Mouse (Mus musculus) kidney, postnatal 10 days (tissue): ENCODE results near the gene Cfl1.

Experiments
- DNase-seq: peaks from one replicate; pipeline ENCODE4 v3.0.0; 2021; ENCODE audit warnings: mixed read lengths

Cfl1 gene

GRCm38 (mm10) chr19:5490313-5490897 lies at the start of gene Cfl1:
Gene Cfl1 (plus strand): TSS chr19:5490455.
- DNase-seq: peak; percentile 97

- DNase-seq: no peak
These were observed 45.8 kb upstream of the Cfl1 start for GRCm38 (mm10) chr19:5444371-5444908.

DNA sequence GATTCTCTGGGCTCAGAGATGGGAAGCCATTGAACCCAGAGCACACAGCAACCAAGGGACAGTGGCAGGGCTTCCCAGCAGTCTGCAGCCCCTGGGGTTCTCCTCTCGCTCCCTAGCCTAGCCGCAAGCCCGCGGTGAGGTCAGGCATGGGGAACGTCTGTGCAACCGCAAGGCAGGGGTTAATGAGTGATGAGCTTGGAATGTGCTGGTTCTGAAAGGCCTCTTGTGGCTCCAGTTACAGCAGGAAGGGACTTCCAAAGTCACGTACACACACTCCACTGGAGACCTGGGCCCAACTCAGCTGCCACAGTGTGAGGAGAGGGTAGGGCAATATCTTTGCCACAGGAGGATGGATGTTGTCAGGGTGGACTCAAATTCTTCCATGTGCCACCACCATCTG lies 45.3 kb upstream of the Cfl1 start:
- DNase-seq: no peak

GRCm38 (mm10) chr19:5445747-5446146 lies 44.5 kb upstream of the Cfl1 start:
- DNase-seq: no peak

DNA sequence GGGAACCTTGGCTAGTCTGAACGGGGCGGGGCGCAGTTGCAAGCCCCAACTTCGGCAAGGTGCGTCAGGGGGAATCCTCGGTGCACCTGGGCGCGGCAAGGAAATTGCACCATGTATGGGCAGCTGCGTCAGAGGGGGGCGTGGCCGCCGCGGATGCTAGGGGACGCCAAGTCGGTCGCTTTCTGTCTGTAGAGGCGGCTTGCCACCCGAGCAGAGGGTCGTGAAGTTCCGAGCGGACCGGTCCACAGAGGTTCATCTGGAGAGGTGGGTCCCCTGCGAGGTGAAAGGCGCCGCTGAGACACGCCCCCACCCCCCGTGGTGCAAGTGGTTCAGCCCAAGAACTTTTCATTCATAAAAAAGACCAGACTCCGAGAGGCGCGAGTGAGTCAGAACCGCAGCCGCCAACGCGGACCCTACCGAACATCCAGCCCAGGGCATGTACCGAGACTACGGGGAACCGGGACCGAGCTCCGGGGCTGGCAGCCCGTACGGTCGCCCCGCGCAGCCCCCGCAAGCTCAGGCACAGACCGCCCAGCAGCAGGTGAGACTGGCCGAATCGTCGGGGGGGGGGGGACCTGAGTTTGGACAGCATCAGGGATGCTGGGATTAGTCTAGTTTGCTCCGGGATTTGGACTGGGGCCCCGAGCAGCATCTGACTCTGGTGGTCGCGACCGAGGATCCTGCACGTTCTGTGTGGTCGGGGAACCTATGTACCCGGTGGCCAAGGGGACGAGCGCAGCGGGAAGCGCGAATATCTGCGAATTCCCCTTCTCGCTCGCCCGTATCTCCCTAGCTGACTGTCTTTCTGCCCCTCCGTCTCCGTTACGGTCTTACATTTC lies 42.5 kb upstream of the Cfl1 start, which contains the start of gene Fosl1:
Fosl1 (plus strand) TSS at position 33 of the 839 bp plus-strand sequence.
- peak; percentile 85 for DNase-seq

DNA sequence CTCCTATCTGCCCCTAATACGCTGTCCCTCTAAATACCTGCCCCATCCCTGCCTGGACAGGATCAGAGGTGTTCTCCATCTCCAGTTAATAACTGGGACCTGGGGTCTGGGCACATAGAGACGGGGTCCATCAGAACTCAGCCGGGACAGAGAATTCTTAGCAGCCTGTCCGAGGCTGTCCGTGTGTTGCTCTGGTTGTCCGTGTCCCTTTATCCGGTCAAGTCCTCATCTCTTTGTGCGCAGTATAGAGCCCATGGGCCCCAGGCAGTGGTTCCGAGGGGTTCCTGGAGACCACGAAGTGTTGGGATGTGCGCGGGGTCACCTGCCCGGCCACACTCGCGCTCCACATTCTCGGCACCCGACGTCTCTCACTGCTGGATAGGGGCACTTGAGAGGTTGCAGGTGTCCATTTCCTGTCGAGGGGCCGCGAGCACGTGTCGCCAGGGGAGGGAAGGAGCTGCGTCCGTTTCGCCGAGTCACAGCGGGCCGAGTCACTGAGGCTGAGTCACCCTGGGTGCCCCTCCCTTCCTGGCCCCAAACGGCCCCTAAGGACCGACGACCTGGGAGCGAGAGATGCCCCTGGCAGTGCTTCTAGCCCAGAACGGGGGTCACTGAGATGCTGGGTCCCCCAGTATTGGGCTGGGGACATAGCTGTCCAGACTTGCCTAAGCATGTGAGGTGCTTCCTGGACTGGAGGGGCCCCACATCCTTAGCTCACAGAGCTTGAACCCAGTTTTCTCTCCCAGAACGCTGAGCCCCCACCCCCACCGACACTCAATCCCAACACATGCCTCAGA lies 41.7 kb upstream of the Cfl1 start:
- DNase-seq: no peak

DNA sequence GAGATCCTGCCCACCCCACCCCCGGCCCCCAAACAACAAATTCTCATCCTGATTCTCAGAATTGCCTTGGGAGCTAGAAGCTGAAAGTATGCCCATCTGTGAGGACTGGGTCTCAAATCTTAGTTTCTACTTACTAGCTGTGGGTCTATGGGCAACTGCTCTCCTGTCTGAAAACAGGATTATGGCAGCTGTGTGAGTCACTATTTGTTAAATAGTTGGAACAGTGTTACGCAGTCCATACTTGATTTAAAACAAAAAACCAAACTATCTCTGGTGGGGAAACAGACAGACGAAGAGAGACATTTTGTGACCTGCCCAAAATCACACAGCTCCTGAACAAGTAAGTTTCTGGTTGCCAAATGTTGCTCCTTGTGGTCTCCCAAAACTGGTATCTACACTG lies 40.6 kb upstream of the Cfl1 start:
- DNase-seq: no peak

DNA sequence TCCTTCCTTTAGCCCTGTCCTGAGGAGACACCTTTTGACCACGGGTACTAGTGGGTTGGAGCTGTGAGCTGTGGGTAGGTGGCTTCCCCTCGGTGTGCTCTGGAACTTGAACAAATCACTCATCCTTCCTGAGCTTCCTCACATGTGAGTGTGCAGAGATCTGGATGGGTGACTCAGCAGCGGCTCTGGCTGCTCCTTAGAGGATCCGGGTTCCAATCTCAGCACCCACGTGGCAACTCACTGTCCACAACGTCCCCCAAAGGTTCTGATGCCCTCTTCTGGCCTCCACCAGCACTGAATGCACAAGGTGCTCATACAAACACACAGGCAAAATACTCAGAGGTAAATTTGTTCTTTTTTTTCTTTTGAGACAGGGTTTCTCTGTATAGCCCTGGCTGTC lies 38.5 kb upstream of the Cfl1 start:
- no peak for DNase-seq

DNA sequence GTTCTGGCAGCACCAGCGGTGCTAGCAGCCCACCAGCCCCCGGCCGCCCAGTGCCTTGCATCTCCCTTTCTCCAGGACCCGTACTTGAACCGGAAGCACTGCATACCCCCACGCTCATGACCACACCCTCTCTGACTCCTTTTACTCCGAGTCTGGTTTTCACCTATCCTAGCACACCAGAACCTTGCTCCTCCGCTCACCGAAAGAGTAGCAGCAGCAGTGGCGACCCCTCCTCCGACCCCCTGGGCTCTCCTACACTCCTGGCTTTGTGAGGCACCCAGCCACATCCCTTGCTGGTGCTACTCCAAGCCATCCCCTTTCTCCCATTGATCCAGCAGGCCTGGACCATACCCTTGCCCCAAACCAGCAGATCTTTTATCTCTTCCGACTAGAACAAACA lies 35.2 kb upstream of the Cfl1 start:
- no peak for DNase-seq

DNA sequence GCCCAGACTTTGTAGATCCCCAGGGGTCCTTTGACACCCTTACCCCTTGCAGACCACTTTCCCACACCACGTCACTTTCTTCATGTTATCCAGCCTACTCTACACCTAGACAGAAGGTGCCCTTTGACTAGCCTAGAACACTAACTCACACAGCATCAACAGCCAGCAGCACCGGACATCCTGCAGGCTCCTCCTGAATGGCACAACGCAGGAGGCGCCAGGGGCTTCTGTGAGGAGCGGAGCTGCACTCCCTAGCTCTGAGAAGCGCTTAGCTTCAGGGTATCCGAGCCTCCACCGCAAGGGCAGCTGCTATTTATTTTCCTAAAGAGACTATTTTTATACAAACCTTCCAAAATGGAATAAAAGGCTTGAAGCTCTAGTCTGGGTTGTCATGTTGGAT lies 34.7 kb upstream of the Cfl1 start:
- DNase-seq: no peak

DNA sequence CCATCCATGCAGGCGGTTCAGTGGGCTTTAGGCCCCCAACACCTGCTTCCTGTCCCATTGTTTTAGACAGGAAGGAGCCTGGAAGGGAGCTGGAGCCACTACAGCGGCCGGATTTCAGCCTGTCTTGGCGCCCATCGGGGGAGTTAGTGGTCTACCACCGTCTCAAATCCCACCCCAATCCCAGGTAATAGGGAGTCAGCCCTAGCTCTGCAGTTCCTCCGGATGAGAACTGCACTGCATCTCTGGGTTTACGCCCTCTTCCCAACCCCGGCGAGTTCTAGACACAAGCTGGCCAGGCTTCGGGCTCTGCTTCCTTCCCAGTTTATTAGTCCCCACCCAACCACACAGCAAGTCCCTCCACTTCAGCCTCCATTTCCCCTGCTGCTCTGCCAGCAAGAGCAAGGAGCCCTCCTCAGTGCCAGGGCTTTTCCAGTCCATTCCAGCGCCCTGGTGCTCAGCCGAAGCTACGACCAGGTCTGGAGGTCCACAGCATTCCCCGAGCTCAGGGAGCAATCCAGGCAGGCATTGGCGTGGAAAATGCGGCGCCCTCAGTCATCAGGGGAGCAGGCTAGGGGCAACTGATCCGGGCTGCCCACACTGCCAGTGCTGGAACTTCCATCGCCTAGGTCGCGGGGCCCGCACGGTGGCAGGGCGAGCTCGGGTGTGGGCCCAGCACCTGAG lies 33.9 kb upstream of the Cfl1 start:
- DNase-seq: peak; percentile 67

GRCm38 (mm10) chr19:5456922-5457745 lies 33.1 kb upstream of the Cfl1 start:
- DNase-seq: peak; percentile 98

- DNase-seq: peak; percentile 71
These were observed 32.4 kb upstream of the Cfl1 start, which contains the start of gene Ccdc85b for GRCm38 (mm10) chr19:5457746-5458442. Gene Ccdc85b (minus strand): TSS chr19:5457894.

- DNase-seq: no peak
These were observed 31.2 kb upstream of the Cfl1 start for GRCm38 (mm10) chr19:5459019-5459418.

GRCm38 (mm10) chr19:5459896-5460295 lies 30.4 kb upstream of the Cfl1 start:
- DNase-seq: no peak

- DNase-seq: peak; percentile 92
These were observed 29.8 kb upstream of the Cfl1 start, which contains the start of gene Fibp for GRCm38 (mm10) chr19:5460465-5460911. Gene Fibp (plus strand): TSS chr19:5460615.

DNA sequence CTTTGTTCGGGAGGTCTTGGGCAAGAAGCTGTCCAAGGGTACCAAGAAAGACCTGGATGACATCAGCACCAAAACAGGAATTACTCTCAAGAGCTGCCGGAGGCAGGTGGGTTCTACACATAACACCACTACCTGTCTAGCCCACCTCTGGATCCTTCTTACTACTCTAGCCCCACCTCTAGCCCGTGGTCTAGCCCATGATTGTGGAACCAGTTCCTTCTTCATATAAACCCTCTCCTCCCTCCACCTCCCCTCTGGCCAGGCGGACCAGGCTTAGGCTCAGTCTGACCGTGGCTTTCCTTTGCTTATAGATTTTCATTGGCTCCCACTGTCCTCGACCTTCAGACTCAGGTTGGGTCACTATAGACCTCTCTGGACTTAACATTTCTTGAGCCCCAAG lies 28.8 kb upstream of the Cfl1 start:
- DNase-seq: no peak

GRCm38 (mm10) chr19:5463212-5463611 lies 27.0 kb upstream of the Cfl1 start:
- no peak for DNase-seq

DNA sequence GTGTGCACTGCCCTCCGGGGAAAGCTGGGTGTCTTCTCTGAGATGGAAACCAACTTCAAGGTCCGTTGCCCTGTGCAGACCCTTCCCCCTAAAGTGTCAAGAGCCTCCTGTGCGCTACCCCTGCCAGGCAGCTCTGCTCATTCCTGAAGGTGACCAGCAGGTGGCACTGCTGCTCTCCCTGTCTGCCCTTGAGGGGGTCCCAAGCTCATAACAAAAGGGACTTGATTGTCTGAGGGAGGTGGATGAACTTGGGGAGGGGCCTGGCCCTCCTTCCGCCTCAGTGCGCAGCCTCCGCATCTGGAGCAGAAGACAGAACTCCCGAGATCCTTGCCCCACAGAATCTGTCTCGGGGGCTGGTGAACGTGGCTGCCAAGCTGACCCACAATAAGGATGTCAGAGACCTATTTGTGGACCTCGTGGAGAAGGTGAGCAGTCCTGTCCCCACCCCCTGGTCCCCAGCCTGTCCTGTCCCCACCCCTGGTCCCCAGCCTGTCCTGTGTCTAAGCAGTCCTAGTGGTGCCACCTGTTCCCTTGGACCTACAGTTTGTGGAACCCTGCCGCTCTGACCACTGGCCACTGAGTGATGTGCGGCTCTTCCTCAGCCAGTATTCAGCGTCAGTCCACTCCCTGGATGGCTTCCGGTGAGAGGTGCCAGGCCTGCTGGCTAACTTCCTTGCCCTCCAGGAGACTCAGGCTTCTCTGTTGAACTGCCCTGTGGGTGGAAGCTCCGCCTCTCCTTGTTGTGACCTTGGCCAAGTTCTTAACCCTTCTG lies 26.3 kb upstream of the Cfl1 start:
- DNase-seq: peak; percentile 77

GRCm38 (mm10) chr19:5465037-5465436 lies 25.2 kb upstream of the Cfl1 start:
- no peak for DNase-seq
